Mouse (Mus musculus) testis, adult 2 months (tissue): ENCODE measurements around the gene Paqr7.

Experiments
- CTCF ChIP-seq: fragments of 200-500 bp; IDR thresholded peaks from 2 replicates; pipeline ENCODE4 v1.5.1; 2012; ENCODE audit warnings: low read depth, mild to moderate bottlenecking, inconsistent platforms, low read length, moderate library complexity; ENCODE audit not compliant: control insufficient read depth, insufficient read depth, insufficient replicate concordance
- POLR2A ChIP-seq: fragments of 200-500 bp; IDR thresholded peaks from 2 replicates; pipeline ENCODE4 v1.6.1; 2012; ENCODE audit warnings: low read depth, mild to moderate bottlenecking, inconsistent platforms, low read length, moderate library complexity; ENCODE audit not compliant: control insufficient read depth

GRCm38 (mm10) chr4:134514309-134514930 is 17.9 kb downstream of the Paqr7 start:
- TF ChIP-seq CTCF = no peak
- TF ChIP-seq POLR2A = no peak
